Mouse (Mus musculus): ENCODE measurements around the gene Tmem270. TPM values are rescaled to one million over a fixed set of nuclear protein-coding genes. Genes with fewer than 3 reads are reported as not detected.

Tmem270 gene
- polyA plus RNA-seq, 1 experiment from 2014 or later, result not detected

GRCm38 (mm10) chr5:134896965-134897364, 9.6 kb downstream of the Tmem270 start:
- WGBS, result 82% methylated on average over 8 of the region's 8 CpGs
- Histone ChIP-seq H3K27me3 (ENCODE audit: insufficient read depth, poor library complexity, severe bottlenecking) (peaks cover 5% of the 10 kb centered on the region; the same call in 1 of the 2 replicates), H3K36me3 (no peaks in the 10 kb centered on the region), H3K9me3 (no peaks in the 10 kb centered on the region), H3K27ac (no peak overlapping the region), H3K4me3 (no peak overlapping the region), H3K4me1 (replicated peaks) (peaks cover 24% of the 10 kb centered on the region)
- no peak for DNase-seq (ENCODE audit: low spot score)

GRCm38 (mm10) chr5:134895291-134895690, 11.2 kb downstream of the Tmem270 start:
- WGBS, result 62% methylated on average over 8 of the region's 8 CpGs
- Histone ChIP-seq H3K9me3 (no peaks in the 10 kb centered on the region), H3K27ac (no peak overlapping the region), H3K4me1 (replicated peaks) (peaks cover 25% of the 10 kb centered on the region), H3K36me3 (no peaks in the 10 kb centered on the region), H3K4me3 (no peak overlapping the region), H3K27me3 (ENCODE audit: insufficient read depth, poor library complexity, severe bottlenecking) (no peaks in the 10 kb centered on the region)
- peak; percentile 50 for DNase-seq (ENCODE audit: low spot score)

DNA sequence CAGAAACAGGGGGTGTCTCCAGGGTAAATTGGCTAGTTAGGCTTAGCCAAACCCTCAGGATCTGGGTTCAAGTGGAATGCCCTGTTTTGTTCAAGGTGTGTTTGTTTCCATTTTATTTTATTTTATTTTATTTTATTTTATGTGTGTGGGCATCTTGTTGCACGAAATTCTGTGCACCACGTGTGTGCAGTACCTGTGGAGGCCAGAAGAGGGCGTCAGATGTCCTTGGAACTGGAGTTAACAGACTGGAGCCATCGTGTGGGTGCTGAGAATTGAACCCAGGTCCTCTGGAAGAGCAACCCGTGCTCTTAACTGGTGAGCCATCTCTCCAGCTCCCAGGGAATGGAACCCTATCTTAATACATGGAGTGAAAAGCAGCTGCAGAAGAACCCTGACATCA, 13.8 kb downstream of the Tmem270 start:
- Histone ChIP-seq H3K27ac (no peak overlapping the region), H3K9me3 (no peaks in the 10 kb centered on the region), H3K27me3 (ENCODE audit: insufficient read depth, poor library complexity, severe bottlenecking) (no peaks in the 10 kb centered on the region), H3K4me3 (no peak overlapping the region), H3K4me1 (replicated peaks) (peaks cover 28% of the 10 kb centered on the region), H3K36me3 (no peaks in the 10 kb centered on the region)
- no peak for DNase-seq (ENCODE audit: low spot score)
- WGBS, result 73% methylated on average over 5 of the region's 5 CpGs

DNA sequence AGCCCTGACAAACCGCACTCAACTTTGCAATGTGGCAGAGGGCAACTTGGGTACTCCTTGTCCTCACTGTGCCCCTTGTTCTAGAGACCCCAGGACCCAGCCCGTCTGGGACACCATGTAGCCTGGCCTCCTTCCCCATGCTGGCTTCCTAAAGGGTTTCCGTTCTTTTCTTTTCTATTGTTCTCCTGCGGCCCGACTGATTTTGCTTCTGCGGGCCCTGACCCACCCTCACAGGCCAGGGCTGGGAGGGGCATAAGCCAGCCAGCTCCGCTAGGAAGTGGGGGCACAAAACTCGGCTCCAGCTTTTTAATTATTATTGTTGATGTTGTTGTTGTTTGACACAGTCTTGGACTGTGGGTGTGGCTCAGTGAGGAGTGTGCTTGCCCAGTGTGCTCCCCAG, 15.0 kb downstream of the Tmem270 start:
- 68% methylated on average over 8 of the region's 8 CpGs for WGBS
- Histone ChIP-seq H3K4me3 (no peak overlapping the region), H3K27me3 (ENCODE audit: insufficient read depth, poor library complexity, severe bottlenecking) (no peaks in the 10 kb centered on the region), H3K27ac (no peak overlapping the region), H3K9me3 (no peaks in the 10 kb centered on the region), H3K4me1 (replicated peaks) (peaks cover 21% of the 10 kb centered on the region), H3K36me3 (no peaks in the 10 kb centered on the region)
- no peak for DNase-seq (ENCODE audit: low spot score)

DNA sequence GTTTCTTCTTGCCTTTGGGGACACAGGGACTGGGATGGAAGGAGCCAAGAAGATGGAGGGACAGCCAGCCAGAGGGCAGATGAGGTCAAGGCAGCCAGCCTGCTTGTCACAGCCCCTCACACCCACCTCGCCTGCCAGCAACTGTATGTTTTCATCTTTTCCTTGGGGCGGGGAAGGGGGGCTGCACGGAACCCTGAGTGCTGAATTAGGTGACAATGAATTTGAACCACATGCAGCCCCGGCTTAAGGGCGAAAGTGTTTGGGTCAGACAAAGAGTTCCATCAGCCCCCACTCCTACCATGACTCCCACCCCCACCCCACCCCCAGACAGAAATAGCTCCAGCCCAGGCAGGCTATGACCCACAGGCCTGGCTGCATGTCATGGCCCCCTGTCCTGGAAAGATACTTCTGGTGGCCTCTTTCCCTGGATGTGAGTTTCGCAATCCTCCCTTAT, 15.9 kb downstream of the Tmem270 start:
- no peak for DNase-seq (ENCODE audit: low spot score)
- Histone ChIP-seq H3K4me3 (no peak overlapping the region), H3K9me3 (no peaks in the 10 kb centered on the region), H3K27me3 (ENCODE audit: insufficient read depth, poor library complexity, severe bottlenecking) (no peaks in the 10 kb centered on the region), H3K36me3 (no peaks in the 10 kb centered on the region), H3K4me1 (replicated peaks) (peaks cover 21% of the 10 kb centered on the region), H3K27ac (no peak overlapping the region)
- WGBS, result 87% methylated on average over 6 of the region's 6 CpGs

DNA sequence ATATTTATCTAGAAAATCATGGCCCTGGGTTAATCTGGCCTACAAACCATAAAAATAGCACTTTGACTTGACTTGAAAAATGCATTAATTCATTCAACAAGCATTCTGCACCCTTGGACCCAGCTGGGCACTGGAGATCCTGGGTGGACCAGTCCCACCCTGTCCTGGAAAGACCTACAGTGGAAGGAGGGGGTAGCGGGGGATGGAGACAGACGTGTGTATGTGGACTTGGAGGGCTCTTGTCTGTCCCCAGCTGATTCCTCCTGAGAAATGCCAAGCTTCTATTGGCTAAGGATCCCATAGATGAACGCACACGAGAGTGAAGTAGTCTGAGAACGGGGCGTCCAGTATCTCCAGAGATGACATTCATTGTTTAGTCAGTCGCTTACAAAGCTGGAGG, 18.0 kb downstream of the Tmem270 start:
- H3K4me3 ChIP-seq, result no peak overlapping the region
- no peaks in the 10 kb centered on the region for H3K9me3 ChIP-seq
- WGBS, result 90% methylated on average over 7 of the region's 7 CpGs

GRCm38 (mm10) chr5:134887447-134888335, 18.8 kb downstream of the Tmem270 start:
- H3K27me3 ChIP-seq (ENCODE audit: insufficient read depth, poor library complexity, severe bottlenecking), result no peaks in the 10 kb centered on the region
- H3K36me3 ChIP-seq, result no peaks in the 10 kb centered on the region
- peak overlapping the region; percentile 64 for H3K27ac ChIP-seq
- no peak for DNase-seq (ENCODE audit: low spot score)
- no peak overlapping the region for H3K4me3 ChIP-seq
- H3K9me3 ChIP-seq, result no peaks in the 10 kb centered on the region
- WGBS, result 56% methylated on average over 18 of the region's 18 CpGs
- peaks cover 21% of the 10 kb centered on the region for H3K4me1 ChIP-seq (replicated peaks)

More for the DNA sequence above, 18.0 kb downstream of the Tmem270 start:
- H3K27me3 ChIP-seq (ENCODE audit: insufficient read depth, poor library complexity, severe bottlenecking), result no peaks in the 10 kb centered on the region
- H3K27ac ChIP-seq, result 0 out of 2 replicates have a peak overlapping the region, but pooled peaks have one; percentile 64
- no peaks in the 10 kb centered on the region for H3K36me3 ChIP-seq
- DNase-seq (ENCODE audit: low spot score), result no peak
- peaks cover 18% of the 10 kb centered on the region for H3K4me1 ChIP-seq (replicated peaks)

DNA sequence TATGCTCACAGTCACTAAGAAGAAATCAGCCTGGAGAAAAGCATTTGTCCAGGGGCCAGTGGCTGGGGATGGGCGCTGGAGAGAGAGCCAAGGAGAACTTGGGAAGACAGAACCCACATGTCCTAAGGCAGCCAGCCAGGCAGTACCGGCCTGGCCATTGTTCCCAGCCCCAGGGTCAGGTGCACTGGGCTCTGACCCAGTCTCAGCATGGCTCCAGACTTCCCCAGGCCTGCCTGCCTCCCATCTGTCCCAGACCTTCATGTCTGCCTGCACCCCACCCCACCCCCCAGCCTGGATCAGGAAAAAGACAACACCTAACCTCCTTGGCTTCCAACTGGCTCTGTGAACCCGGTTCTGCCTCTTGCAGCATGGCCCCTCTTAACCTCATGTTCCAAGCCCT, 23.5 kb downstream of the Tmem270 start:
- WGBS, result 73% methylated on average over 3 of the region's 3 CpGs
- H3K4me1 ChIP-seq (replicated peaks), result peaks cover 10% of the 10 kb centered on the region
- H3K4me3 ChIP-seq, result no peak overlapping the region
- DNase-seq (ENCODE audit: low spot score), result no peak
- H3K36me3 ChIP-seq, result no peaks in the 10 kb centered on the region
- H3K9me3 ChIP-seq, result peaks cover 7% of the 10 kb centered on the region; the same call in 1 of the 2 replicates
- no peak overlapping the region for H3K27ac ChIP-seq
- H3K27me3 ChIP-seq (ENCODE audit: insufficient read depth, poor library complexity, severe bottlenecking), result no peaks in the 10 kb centered on the region

DNA sequence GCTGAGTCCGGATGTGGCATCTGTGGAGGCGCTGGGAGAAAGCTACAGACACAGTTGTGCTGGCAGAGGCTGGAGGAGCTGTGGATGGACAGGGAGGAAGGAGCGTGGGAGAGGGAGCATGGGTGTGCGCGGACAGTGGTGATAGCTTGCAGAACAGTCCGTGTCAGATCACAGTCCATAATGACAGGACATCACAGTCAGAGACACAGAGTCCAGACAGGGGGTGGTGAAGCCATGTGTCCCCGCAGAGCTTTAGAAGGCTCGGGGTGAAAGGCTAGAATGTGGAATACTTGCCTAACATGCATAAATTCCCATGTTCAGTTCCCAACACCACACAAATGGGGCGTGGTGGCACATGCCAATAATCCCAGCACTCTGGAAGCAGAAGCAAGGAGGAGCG, 29.7 kb downstream of the Tmem270 start:
- peaks cover 16% of the 10 kb centered on the region for H3K4me1 ChIP-seq (replicated peaks)
- H3K4me3 ChIP-seq, result no peak overlapping the region
- H3K9me3 ChIP-seq, result peaks cover 7% of the 10 kb centered on the region; the same call in 1 of the 2 replicates
- WGBS, result 79% methylated on average over 10 of the region's 10 CpGs
- H3K27ac ChIP-seq, result no peak overlapping the region
- H3K36me3 ChIP-seq, result no peaks in the 10 kb centered on the region
- DNase-seq (ENCODE audit: low spot score), result no peak
- 0 out of 2 replicates have a peak, but pooled peaks cover 4% of the 10 kb centered on the region for H3K27me3 ChIP-seq (ENCODE audit: insufficient read depth, poor library complexity, severe bottlenecking)

DNA sequence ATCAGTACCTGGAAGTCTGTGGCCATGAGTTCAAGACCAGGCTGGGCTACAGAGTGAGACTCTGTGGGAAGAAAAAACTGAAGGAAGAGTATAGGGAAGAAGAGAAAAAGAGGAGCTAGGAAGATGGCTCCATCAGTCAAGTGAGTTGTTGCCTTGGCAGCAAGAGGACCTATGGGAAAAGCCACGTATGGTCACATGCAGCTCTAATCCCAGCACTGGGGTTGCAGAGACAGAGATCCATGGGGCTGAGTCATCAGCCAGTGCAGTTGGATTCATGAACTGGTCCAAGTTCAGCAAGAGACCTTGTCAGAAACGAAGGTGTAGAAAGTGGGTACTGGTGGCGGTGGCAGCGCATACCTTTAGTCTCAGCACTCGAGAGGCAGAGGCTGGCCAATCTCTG, 31.3 kb downstream of the Tmem270 start:
- Histone ChIP-seq H3K4me1 (replicated peaks) (peaks cover 16% of the 10 kb centered on the region), H3K27ac (no peak overlapping the region), H3K9me3 (no peaks in the 10 kb centered on the region), H3K36me3 (no peaks in the 10 kb centered on the region), H3K27me3 (ENCODE audit: insufficient read depth, poor library complexity, severe bottlenecking) (0 out of 2 replicates have a peak, but pooled peaks cover 4% of the 10 kb centered on the region), H3K4me3 (no peak overlapping the region)
- WGBS, result 91% methylated on average over 5 of the region's 5 CpGs
- DNase-seq (ENCODE audit: low spot score), result no peak

GRCm38 (mm10) chr5:134873956-134874879, 32.3 kb downstream of the Tmem270 start:
- H3K4me1 ChIP-seq (replicated peaks), result peaks cover 16% of the 10 kb centered on the region
- WGBS, result 79% methylated on average over 21 of the region's 21 CpGs
- no peaks in the 10 kb centered on the region for H3K36me3 ChIP-seq
- no peak overlapping the region for H3K4me3 ChIP-seq
- H3K27ac ChIP-seq, result no peak overlapping the region
- H3K9me3 ChIP-seq, result no peaks in the 10 kb centered on the region
- DNase-seq (ENCODE audit: low spot score), result no peak
- 0 out of 2 replicates have a peak, but pooled peaks cover 4% of the 10 kb centered on the region for H3K27me3 ChIP-seq (ENCODE audit: insufficient read depth, poor library complexity, severe bottlenecking)

DNA sequence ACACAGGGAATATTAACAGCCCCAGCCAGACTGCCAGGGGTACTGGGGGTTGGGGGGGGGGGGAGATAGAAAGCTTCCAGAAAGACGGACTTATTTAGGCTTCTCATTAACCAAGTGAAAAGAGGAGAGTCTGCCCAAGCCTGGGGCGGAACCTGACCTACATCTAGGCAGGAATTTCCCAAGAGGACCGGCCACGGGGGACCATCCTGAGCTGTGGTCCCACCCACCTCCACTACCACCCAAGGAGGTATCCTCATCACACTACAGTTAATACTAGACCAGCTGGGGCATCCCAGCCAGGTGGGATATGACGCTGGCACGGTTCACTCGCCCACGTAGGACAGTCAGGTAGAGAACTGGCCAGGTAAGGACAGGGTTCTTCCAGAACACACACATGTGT, 33.5 kb downstream of the Tmem270 start:
- WGBS, result 90% methylated on average over 8 of the region's 8 CpGs
- DNase-seq (ENCODE audit: low spot score), result no peak
- H3K4me3 ChIP-seq, result no peak overlapping the region

More for the DNA sequence above, 33.5 kb downstream of the Tmem270 start:
- Histone ChIP-seq H3K9me3 (no peaks in the 10 kb centered on the region), H3K27ac (no peak overlapping the region), H3K27me3 (ENCODE audit: insufficient read depth, poor library complexity, severe bottlenecking) (0 out of 2 replicates have a peak, but pooled peaks cover 4% of the 10 kb centered on the region), H3K4me1 (replicated peaks) (peaks cover 16% of the 10 kb centered on the region), H3K36me3 (no peaks in the 10 kb centered on the region)

Measured in hindbrain, embryonic 10.5 days (tissue).